Mouse (Mus musculus): ENCODE data around the gene Mapk7.

The Mapk7 gene

GRCm38 (mm10) chr11:61490944-61491520 is 3.2 kb downstream of the Mapk7 start:
- no peak for DNase-seq (ENCODE audit: low spot score in 2 of 2)

- no peak for DNase-seq (ENCODE audit: low spot score in 2 of 2)
Measured at GRCm38 (mm10) chr11:61489874-61490273, 4.3 kb downstream of the Mapk7 start.

- no peak for DNase-seq (ENCODE audit: low spot score in 2 of 2)
Measured at GRCm38 (mm10) chr11:61489085-61489484, 5.1 kb downstream of the Mapk7 start.

- DNase-seq (ENCODE audit: low spot score in 2 of 2), result no peak
Measured at GRCm38 (mm10) chr11:61487936-61488335, 6.3 kb downstream of the Mapk7 start.

GRCm38 (mm10) chr11:61487401-61487800 is 6.8 kb downstream of the Mapk7 start:
- DNase-seq (ENCODE audit: low spot score in 2 of 2), result peak in 1 of 2 experiments; percentile 65

- no peak for DNase-seq (ENCODE audit: low spot score in 2 of 2)
Measured at GRCm38 (mm10) chr11:61486458-61487219, 7.6 kb downstream of the Mapk7 start.

GRCm38 (mm10) chr11:61485541-61486457 is 8.4 kb downstream of the Mapk7 start:
- no peak for DNase-seq (ENCODE audit: low spot score in 2 of 2)

- peak; percentile 70 to 72 for DNase-seq (ENCODE audit: low spot score in 2 of 2)
Measured at GRCm38 (mm10) chr11:61484613-61485540, 9.3 kb downstream of the Mapk7 start, which contains the start of gene Mfap4. TSS of gene Mfap4 (plus strand) at chr11:61485431.

GRCm38 (mm10) chr11:61484256-61484612 is 10.0 kb downstream of the Mapk7 start:
- DNase-seq (ENCODE audit: low spot score in 2 of 2), result no peak

GRCm38 (mm10) chr11:61483226-61483845 is 10.9 kb downstream of the Mapk7 start:
- no peak for DNase-seq (ENCODE audit: low spot score in 2 of 2)

GRCm38 (mm10) chr11:61481239-61482090 is 12.7 kb downstream of the Mapk7 start:
- no peak for DNase-seq (ENCODE audit: low spot score in 2 of 2)

- no peak for DNase-seq (ENCODE audit: low spot score in 2 of 2)
Measured at GRCm38 (mm10) chr11:61478788-61479187, 15.4 kb downstream of the Mapk7 start.

GRCm38 (mm10) chr11:61477566-61478508 is 16.4 kb downstream of the Mapk7 start:
- DNase-seq (ENCODE audit: low spot score in 2 of 2), result no peak

- DNase-seq (ENCODE audit: low spot score in 2 of 2), result no peak
Measured at GRCm38 (mm10) chr11:61476786-61477382, 17.3 kb downstream of the Mapk7 start.

GRCm38 (mm10) chr11:61473630-61474029 is 20.6 kb downstream of the Mapk7 start:
- no peak for DNase-seq (ENCODE audit: low spot score in 2 of 2)

- no peak for DNase-seq (ENCODE audit: low spot score in 2 of 2)
Measured at GRCm38 (mm10) chr11:61470880-61471279, 23.3 kb downstream of the Mapk7 start.

GRCm38 (mm10) chr11:61469317-61469917 is 24.8 kb downstream of the Mapk7 start:
- DNase-seq (ENCODE audit: low spot score in 2 of 2), result no peak

GRCm38 (mm10) chr11:61468534-61468933 is 25.7 kb downstream of the Mapk7 start:
- DNase-seq (ENCODE audit: low spot score in 2 of 2), result no peak

Measured in urinary bladder, postnatal 4 days (tissue).